Mouse (Mus musculus): ENCODE data around the gene Apaf1.

GRCm38 (mm10) chr10:91049696-91050095 is 32.9 kb downstream of the Apaf1 start:
- TF ChIP-seq CTCF (IDR thresholded peaks at IDR 0.05; ENCODE audit: low read depth) = no peak
- TF ChIP-seq EP300 (IDR thresholded peaks at IDR 0.05; ENCODE audit: low read depth) = no peak

All from heart, postnatal 0 days (tissue).